Mouse (Mus musculus) ES-Bruce4 (cell line): ENCODE measurements at regions not wholly inside any gene's neighbourhood (a gene's known extent, or its start where the extent isn't known, plus 50 kb on each side); places are given as distances from the start of the nearest gene placed in this dataset.

ENCODE experiments used
- CTCF ChIP-seq: IDR thresholded peaks from one replicate; pipeline ENCODE4 v1.8.1; 2011; ENCODE audit warnings: low read depth, low read length
- EP300 ChIP-seq: IDR thresholded peaks from 2 replicates; pipeline ENCODE4 v1.6.1; 2011; ENCODE audit warnings: low read depth, low read length; ENCODE audit not compliant: insufficient read depth
- POLR2A ChIP-seq: IDR thresholded peaks from one replicate; pipeline ENCODE4 v1.8.1; 2011; ENCODE audit warnings: low read length; ENCODE audit not compliant: insufficient read depth

GRCm38 (mm10) chr14:120831397-120831796 is 79.6 kb upstream of the Ipo5 start:
- TF ChIP-seq POLR2A (no peak), CTCF (no peak), EP300 (no peak)
